Mouse (Mus musculus) midbrain, embryonic 14.5 days (tissue): ENCODE results near the gene Cdk5r2. TPM values are rescaled to one million over a fixed set of nuclear protein-coding genes. Genes with fewer than 3 reads are reported as not detected.
A peak's percentile ranks its signal among the peaks of the same experiment; 100 is the strongest.

Experiments used
- ATAC-seq: fragments of 200-750 bp; cut with Nextera tagmentation; 2 replicates; pipeline ENCODE4 v1.8.0; 2017; ENCODE audit warnings: moderate number of reproducible peaks, moderate library complexity; ENCODE audit not compliant: low FRiP score, low TSS enrichment
- DNase-seq: peaks from one replicate; pipeline ENCODE4 v3.0.0-alpha.2; 2015
- H3K27ac ChIP-seq: fragments of 300-500 bp; sonication (generic); replicated peaks from 2 replicates; pipeline ENCODE4 v1.5.1; 2014; ENCODE audit warnings: mild to moderate bottlenecking, low read depth, low read length, moderate library complexity
- H3K27me3 ChIP-seq: fragments of 300-500 bp; sonication (generic); 2 replicates; pipeline ENCODE4 v1.6.1; 2014; ENCODE audit warnings: low read length, control low read depth, mixed read lengths; ENCODE audit not compliant: control insufficient read depth, insufficient read depth
- H3K36me3 ChIP-seq: fragments of 300-500 bp; sonication (generic); 2 replicates; pipeline ENCODE4 v1.6.1; 2014; ENCODE audit warnings: low read length, control low read depth; ENCODE audit not compliant: control insufficient read depth, insufficient read depth
- H3K4me1 ChIP-seq: fragments of 300-500 bp; sonication (generic); 2 replicates; pipeline ENCODE4 v1.6.1; 2014; ENCODE audit warnings: mild to moderate bottlenecking, antibody characterized with exemption, low read length, control low read depth; ENCODE audit not compliant: control insufficient read depth, insufficient read depth
- H3K4me2 ChIP-seq: fragments of 300-500 bp; sonication (generic); 2 replicates; pipeline ENCODE4 v1.6.1; 2014; ENCODE audit warnings: mild to moderate bottlenecking, low read length, moderate library complexity
- H3K4me3 ChIP-seq: fragments of 300-500 bp; sonication (generic); replicated peaks from 2 replicates; pipeline ENCODE4 v1.5.1; 2014; ENCODE audit warnings: low read depth, low read length
- H3K9ac ChIP-seq: fragments of 300-500 bp; sonication (generic); replicated peaks from 2 replicates; pipeline ENCODE4 v1.6.1; 2014; ENCODE audit warnings: mild to moderate bottlenecking, low read length, moderate library complexity
- H3K9me3 ChIP-seq: fragments of 300-500 bp; sonication (generic); 2 replicates; pipeline ENCODE4 v1.6.1; 2016; ENCODE audit warnings: low read length, control low read depth, mixed read lengths; ENCODE audit not compliant: control insufficient read depth
- WGBS: fragments of 180-500 bp; shearing (Covaris S2); extraction: QIAGEN DNeasy Blood & Tissue Kit; methylation state at CpG from one replicate; pipeline ENCODE4 v1.1.7; 2014; 5-methylcytosine and 5-hydroxymethylcytosine counted together
- polyA plus RNA-seq: library from polyadenylated mRNA; unstranded; fragments of >200 nt; fragmentation: Nextera tagmentation; extraction: Ambion mirVana; gene quantifications from 2 replicates; pipeline ENCODE4 v1.2.1, GENCODE M21; 2014

Gene Cdk5r2
- polyA plus RNA-seq, 1 experiment from 2014 or later: 16.5 TPM

DNA sequence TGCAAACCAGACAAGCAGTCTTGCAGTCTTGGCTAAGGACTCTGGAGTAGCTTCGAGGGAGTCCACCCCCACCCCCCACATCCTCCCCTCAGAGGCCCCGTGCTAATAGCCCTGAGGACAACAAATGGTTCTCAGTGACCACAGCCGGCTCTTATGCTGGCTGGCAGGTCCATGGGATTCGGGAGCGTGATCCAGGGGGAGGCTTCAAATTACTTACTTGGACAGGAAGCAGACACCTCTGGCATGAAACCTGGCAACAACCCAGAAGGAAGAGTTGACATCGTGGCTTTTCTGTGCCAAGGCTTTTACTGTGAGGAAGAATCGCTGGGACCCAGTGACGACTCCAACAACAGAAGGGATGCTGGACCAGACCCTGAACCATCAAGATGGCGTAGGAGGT lies 8.4 kb upstream of the Cdk5r2 start:
- Histone ChIP-seq H3K4me2 (no peak overlapping the region), H3K36me3 (no peaks in the 10 kb centered on the region), H3K4me1 (peaks cover 14% of the 10 kb centered on the region), H3K4me3 (no peak overlapping the region), H3K27ac (no peak overlapping the region), H3K27me3 (no peaks in the 10 kb centered on the region), H3K9me3 (no peaks in the 10 kb centered on the region), H3K9ac (no peak overlapping the region)
- DNase-seq (no peak), ATAC-seq (no peak)
- 60% methylated on average over 9 of the region's 9 CpGs for WGBS

DNA sequence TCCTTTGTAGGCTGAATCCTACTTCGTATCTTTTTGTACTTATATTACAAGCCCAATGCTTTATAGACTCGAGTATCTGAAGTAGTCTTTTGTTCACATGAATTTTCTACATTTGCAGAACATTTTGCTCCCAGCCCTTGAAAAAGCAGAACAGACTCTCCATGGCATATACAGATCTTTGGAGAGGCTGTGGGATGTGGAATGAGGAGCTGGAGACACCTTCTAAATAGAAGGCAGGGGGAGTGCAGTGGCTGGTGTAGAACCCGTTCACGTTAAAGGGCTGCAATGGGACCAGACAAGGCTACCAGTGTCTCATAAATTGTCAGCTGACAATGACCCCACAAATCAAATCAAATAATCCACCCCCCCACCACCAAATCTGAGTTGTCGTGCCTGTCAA lies 5.8 kb upstream of the Cdk5r2 start:
- no peak for ATAC-seq
- no peak for DNase-seq

DNA sequence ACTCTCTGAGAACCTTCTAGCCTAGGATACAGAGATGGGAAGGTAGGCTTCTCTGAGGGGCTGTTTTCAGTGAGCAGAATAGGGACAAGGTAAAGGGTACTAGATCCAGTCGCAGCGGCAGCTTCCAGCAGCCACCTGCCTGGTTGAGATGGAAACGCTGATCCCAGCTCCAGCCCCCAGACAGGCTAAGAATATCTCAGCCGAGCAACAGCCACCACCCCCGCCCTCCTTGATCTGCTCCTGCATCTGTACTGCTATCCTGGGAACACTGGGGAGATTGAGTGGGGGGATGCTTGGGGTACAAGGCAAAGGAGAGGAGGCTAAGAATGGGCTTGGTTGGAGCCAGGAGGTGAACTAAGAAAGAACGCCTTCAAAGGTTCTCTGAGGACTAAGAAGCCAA lies 4.5 kb upstream of the Cdk5r2 start:
- WGBS: 21% methylated on average over 6 of the region's 6 CpGs
- ATAC-seq: no peak
- Histone ChIP-seq H3K9ac (no peak overlapping the region), H3K27ac (no peak overlapping the region), H3K4me2 (no peak overlapping the region), H3K4me3 (no peak overlapping the region), H3K36me3 (no peaks in the 10 kb centered on the region), H3K27me3 (no peaks in the 10 kb centered on the region), H3K4me1 (peaks cover 33% of the 10 kb centered on the region), H3K9me3 (no peaks in the 10 kb centered on the region)
- DNase-seq: no peak

More for the DNA sequence above, 5.8 kb upstream of the Cdk5r2 start:
- Histone ChIP-seq H3K4me3 (no peak overlapping the region), H3K27me3 (no peaks in the 10 kb centered on the region), H3K9me3 (no peaks in the 10 kb centered on the region), H3K9ac (no peak overlapping the region), H3K4me1 (peaks cover 27% of the 10 kb centered on the region), H3K27ac (no peak overlapping the region), H3K36me3 (no peaks in the 10 kb centered on the region), H3K4me2 (no peak overlapping the region)
- 44% methylated on average over 5 of the region's 5 CpGs for WGBS

DNA sequence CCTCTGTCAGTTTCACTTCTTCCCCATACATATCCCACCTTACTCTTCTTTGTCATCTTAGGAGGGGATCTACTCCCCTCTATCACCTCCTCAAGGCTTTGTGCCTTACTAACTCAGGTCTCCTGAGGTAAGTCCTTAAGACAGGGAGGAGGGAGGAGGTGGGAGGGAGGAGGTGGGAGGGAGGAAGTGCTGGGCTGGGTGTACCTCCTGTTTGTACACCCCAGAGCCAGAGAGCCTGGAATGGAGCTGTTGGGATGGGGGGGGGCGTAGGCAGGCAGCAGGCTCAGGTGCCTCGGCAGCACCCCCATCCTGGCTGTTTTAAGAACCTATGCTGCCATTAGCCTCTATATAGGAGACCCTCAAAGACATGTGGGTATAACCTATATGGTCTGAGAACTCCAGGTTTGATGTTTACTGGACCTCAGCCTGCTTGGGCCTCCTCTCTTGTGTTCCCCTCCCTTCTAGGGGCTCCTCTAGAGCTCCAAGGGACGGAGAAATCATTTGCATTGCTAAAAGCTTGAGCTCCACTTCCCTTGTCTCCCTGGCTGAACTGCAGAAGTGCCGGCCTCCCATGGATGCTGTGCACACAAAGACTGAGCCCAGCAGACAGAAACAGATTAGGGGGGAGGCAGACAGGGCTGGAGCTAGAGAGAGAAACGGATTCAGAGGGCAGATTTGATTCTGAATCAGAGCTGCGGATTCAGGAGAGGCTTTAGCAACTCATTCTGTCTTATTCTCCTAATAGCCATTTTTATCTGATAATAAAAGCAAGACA lies 3.5 kb upstream of the Cdk5r2 start:
- Histone ChIP-seq H3K36me3 (no peaks in the 10 kb centered on the region), H3K4me3 (no peak overlapping the region), H3K4me1 (peaks cover 33% of the 10 kb centered on the region), H3K4me2 (peak overlapping the region; percentile 21; the same call in 1 of the 2 replicates), H3K27me3 (no peaks in the 10 kb centered on the region), H3K9ac (peak overlapping the region; percentile 27), H3K27ac (peak overlapping the region; percentile 76), H3K9me3 (no peaks in the 10 kb centered on the region)
- ATAC-seq (no peak; the same call in 1 of the 2 replicates), DNase-seq (peak; percentile 77)
- 11% methylated on average over 6 of the region's 6 CpGs for WGBS

DNA sequence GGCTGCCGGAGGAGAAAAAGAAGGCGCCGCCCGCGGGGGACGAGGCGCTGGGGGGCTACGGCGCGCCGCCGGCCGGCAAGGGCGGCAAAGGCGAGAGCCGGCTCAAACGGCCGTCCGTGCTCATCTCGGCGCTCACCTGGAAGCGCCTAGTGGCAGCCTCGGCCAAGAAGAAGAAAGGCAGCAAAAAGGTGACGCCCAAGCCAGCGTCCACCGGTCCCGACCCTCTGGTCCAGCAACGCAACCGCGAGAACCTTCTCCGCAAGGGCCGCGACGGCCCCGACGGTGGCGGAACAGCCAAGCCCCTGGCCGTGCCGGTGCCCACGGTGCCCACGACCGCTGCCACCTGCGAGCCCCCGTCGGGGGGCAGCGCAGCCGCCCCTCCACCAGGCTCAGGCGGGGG lies 422 bp downstream of the Cdk5r2 start:
- WGBS: 0% methylated on average over 48 of the region's 48 CpGs
- Histone ChIP-seq H3K4me1 (peaks cover 57% of the 10 kb centered on the region), H3K36me3 (no peaks in the 10 kb centered on the region), H3K27ac (peak overlapping the region; percentile 91), H3K9ac (peak overlapping the region; percentile 96), H3K9me3 (no peaks in the 10 kb centered on the region), H3K4me2 (peak overlapping the region; percentile 92), H3K4me3 (peak overlapping the region; percentile 94), H3K27me3 (no peaks in the 10 kb centered on the region)
- peak; percentile 67 for DNase-seq
- no peak for ATAC-seq

DNA sequence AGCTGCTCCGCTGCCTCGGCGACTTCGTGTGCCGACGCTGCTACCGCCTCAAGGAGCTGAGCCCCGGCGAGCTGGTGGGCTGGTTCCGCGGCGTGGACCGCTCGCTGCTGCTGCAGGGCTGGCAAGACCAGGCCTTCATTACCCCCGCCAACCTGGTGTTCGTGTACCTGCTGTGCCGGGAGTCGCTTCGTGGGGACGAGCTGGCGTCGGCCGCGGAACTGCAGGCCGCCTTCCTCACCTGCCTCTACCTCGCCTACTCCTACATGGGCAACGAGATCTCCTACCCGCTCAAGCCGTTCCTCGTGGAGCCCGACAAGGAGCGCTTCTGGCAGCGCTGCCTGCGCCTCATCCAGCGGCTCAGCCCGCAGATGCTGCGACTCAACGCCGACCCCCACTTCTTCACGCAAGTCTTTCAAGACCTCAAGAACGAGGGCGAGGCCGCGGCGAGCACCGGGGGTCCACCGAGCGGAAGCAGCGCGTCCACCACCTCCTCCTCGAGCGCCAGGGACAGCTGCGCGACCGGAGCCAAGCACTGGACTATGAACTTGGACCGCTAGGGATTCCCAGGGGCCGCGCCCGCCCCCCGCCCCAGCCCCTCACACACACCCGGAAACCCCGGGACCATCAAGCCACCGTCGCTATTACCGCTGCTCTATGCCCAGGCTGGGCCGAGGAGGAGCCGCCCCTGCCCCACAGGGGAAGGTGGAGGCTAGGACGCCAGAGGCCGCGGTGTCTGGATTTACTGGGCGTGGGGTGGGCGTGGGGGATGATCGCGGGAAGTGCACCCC lies 1.1 kb downstream of the Cdk5r2 start:
- ATAC-seq: no peak
- Histone ChIP-seq H3K4me3 (peak overlapping the region; percentile 94), H3K27me3 (no peaks in the 10 kb centered on the region), H3K9me3 (no peaks in the 10 kb centered on the region), H3K36me3 (no peaks in the 10 kb centered on the region), H3K4me2 (peak overlapping the region; percentile 92), H3K4me1 (peaks cover 52% of the 10 kb centered on the region), H3K27ac (peak overlapping the region; percentile 91), H3K9ac (peak overlapping the region; percentile 96)
- peak; percentile 70 for DNase-seq
- under 1% methylated on average over 74 of the region's 74 CpGs for WGBS

DNA sequence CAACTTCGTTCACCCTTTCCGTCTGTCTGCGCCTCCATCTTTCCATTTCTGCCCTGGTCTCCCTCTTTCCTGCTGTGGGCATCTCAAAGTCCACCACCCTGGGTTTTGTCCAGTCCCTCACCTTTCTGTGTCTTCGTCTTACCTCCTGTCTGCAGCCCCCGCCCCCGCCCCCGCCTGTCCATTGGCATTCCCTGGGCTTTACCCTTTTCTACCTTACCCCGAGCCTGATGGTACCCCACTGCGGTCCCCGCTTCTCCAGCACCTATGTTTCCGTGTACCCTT lies 1.6 kb downstream of the Cdk5r2 start:
- peak overlapping the region; percentile 91; the same call in 1 of the 2 replicates for H3K27ac ChIP-seq
- peak overlapping the region; percentile 96 for H3K9ac ChIP-seq
- DNase-seq (no peak), ATAC-seq (no peak)
- H3K4me1 ChIP-seq: peaks cover 47% of the 10 kb centered on the region
- peak overlapping the region; percentile 94 for H3K4me3 ChIP-seq
- WGBS: 1% methylated on average over 11 of the region's 11 CpGs
- no peaks in the 10 kb centered on the region for H3K36me3 ChIP-seq
- H3K27me3 ChIP-seq: no peaks in the 10 kb centered on the region
- no peaks in the 10 kb centered on the region for H3K9me3 ChIP-seq
- peak overlapping the region; percentile 92 for H3K4me2 ChIP-seq

DNA sequence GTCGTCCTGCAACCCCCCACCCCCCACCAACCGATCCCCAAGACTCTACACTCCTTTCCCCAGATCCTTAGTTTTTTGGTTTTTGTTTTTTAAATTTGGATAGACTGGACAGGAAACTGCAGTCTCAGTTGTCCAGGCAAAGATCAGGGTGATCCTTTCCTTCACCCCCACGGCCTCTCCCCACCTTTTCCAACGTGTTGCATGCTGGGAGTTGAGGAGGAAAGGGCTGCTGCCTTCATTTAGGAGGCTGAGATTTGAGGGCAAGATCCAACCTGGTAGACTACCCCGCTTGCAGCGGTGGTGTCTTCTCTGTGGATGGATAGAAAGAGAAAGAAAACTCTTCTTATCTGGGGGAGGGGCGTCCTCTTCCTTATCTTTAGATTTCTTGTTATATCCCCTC lies 2.1 kb downstream of the Cdk5r2 start:
- DNase-seq (peak; percentile 59), ATAC-seq (no peak)
- Histone ChIP-seq H3K9ac (peak overlapping the region; percentile 96), H3K4me1 (peaks cover 43% of the 10 kb centered on the region), H3K4me3 (peak overlapping the region; percentile 94), H3K4me2 (peak overlapping the region; percentile 92), H3K27me3 (no peaks in the 10 kb centered on the region), H3K27ac (no peak overlapping the region; the same call in 1 of the 2 replicates), H3K9me3 (no peaks in the 10 kb centered on the region), H3K36me3 (no peaks in the 10 kb centered on the region)
- under 1% methylated on average over 7 of the region's 7 CpGs for WGBS
